Mouse (Mus musculus): ENCODE results near the gene Btbd9.

Btbd9 gene

GRCm38 (mm10) chr17:30454862-30455243, 121.4 kb downstream of the Btbd9 start:
- Histone ChIP-seq H3K4me1 (replicated peaks; ENCODE audit: low read depth, low read length) (peaks cover 45% of the 10 kb centered on the region), H3K27me3 (ENCODE audit: insufficient read depth, low read length) (no peaks in the 10 kb centered on the region), H3K9me3 (ENCODE audit: low read length) (no peaks in the 10 kb centered on the region), H3K36me3 (ENCODE audit: insufficient read depth, low read length) (0 out of 2 replicates have a peak, but pooled peaks cover 4% of the 10 kb centered on the region), H3K4me3 (replicated peaks; ENCODE audit: low read length) (no peak overlapping the region)
- TF ChIP-seq CTCF (conservative IDR thresholded peaks at IDR 0.05; ENCODE audit: low read length): peak; percentile 96
- TF ChIP-seq NANOG (IDR thresholded peaks at IDR 0.05; ENCODE audit: borderline replicate concordance, low read length): no peak

GRCm38 (mm10) chr17:30454155-30454861, 122.0 kb downstream of the Btbd9 start:
- Histone ChIP-seq H3K36me3 (ENCODE audit: insufficient read depth, low read length) (0 out of 2 replicates have a peak, but pooled peaks cover 4% of the 10 kb centered on the region), H3K9me3 (ENCODE audit: low read length) (no peaks in the 10 kb centered on the region), H3K4me3 (replicated peaks; ENCODE audit: low read length) (no peak overlapping the region), H3K27me3 (ENCODE audit: insufficient read depth, low read length) (no peaks in the 10 kb centered on the region), H3K4me1 (replicated peaks; ENCODE audit: low read depth, low read length) (peaks cover 50% of the 10 kb centered on the region)
- TF ChIP-seq NANOG (IDR thresholded peaks at IDR 0.05; ENCODE audit: borderline replicate concordance, low read length): no peak
- no peak for TF ChIP-seq POU5F1 (IDR thresholded peaks at IDR 0.05; ENCODE audit: borderline replicate concordance, low read length)
- no peak for TF ChIP-seq CTCF (conservative IDR thresholded peaks at IDR 0.05; ENCODE audit: low read length)

DNA sequence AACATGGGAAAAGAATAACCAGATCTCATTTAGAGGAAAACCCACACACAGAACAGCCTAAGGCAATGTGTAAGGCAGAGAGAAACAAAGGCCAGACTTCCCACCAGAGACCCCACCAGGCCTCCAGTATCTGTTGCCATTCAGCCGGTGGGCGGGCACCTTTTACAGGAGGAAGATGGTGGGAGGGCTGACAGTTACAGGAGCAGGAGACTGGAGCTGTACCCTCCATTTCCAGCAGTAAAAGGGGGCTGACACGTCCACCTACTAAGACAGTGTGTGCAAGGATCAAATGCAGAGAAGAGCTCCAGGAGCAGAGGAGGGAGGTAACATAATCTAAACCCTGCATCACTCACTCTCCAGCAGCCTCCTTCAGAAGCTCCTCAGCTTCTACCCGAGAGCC, 123.0 kb downstream of the Btbd9 start:
- Histone ChIP-seq H3K36me3 (ENCODE audit: insufficient read depth, low read length) (0 out of 2 replicates have a peak, but pooled peaks cover 4% of the 10 kb centered on the region), H3K4me1 (replicated peaks; ENCODE audit: low read depth, low read length) (peaks cover 50% of the 10 kb centered on the region), H3K4me3 (replicated peaks; ENCODE audit: low read length) (no peak overlapping the region), H3K9me3 (ENCODE audit: low read length) (no peaks in the 10 kb centered on the region), H3K27me3 (ENCODE audit: insufficient read depth, low read length) (no peaks in the 10 kb centered on the region)
- no peak for TF ChIP-seq POU5F1 (IDR thresholded peaks at IDR 0.05; ENCODE audit: borderline replicate concordance, low read length)
- no peak for TF ChIP-seq CTCF (conservative IDR thresholded peaks at IDR 0.05; ENCODE audit: low read length)
- TF ChIP-seq NANOG (IDR thresholded peaks at IDR 0.05; ENCODE audit: borderline replicate concordance, low read length): no peak

GRCm38 (mm10) chr17:30452363-30452762, 123.9 kb downstream of the Btbd9 start:
- H3K4me3 ChIP-seq (replicated peaks; ENCODE audit: low read length): no peak overlapping the region
- H3K36me3 ChIP-seq (ENCODE audit: insufficient read depth, low read length): 0 out of 2 replicates have a peak, but pooled peaks cover 4% of the 10 kb centered on the region
- TF ChIP-seq NANOG (IDR thresholded peaks at IDR 0.05; ENCODE audit: borderline replicate concordance, low read length): no peak
- peaks cover 50% of the 10 kb centered on the region for H3K4me1 ChIP-seq (replicated peaks; ENCODE audit: low read depth, low read length)
- H3K27me3 ChIP-seq (ENCODE audit: insufficient read depth, low read length): no peaks in the 10 kb centered on the region
- H3K9me3 ChIP-seq (ENCODE audit: low read length): no peaks in the 10 kb centered on the region

DNA sequence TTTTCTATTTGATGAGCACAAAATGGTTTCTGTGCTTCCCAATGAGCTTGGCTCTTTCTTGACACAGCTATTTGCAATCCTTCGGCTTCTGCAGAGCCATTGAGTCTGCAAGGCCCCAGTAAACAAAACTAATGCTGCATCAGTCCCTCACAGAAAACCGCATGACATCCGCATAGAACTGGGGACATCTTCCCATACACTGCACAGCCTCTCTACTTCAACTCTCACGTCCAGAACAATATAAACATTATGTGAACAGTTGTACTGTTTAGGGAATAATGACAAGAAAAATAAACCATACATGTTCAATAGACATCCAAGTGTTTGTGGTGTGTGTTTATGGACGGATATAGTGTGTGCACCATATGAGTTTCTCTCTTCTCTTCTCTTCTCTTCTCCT, 127.7 kb downstream of the Btbd9 start:
- Histone ChIP-seq H3K4me3 (replicated peaks; ENCODE audit: low read length) (no peak overlapping the region), H3K36me3 (ENCODE audit: insufficient read depth, low read length) (peaks cover 6% of the 10 kb centered on the region; the same call in 1 of the 2 replicates), H3K27me3 (ENCODE audit: insufficient read depth, low read length) (no peaks in the 10 kb centered on the region), H3K4me1 (replicated peaks; ENCODE audit: low read depth, low read length) (peaks cover 31% of the 10 kb centered on the region), H3K9me3 (ENCODE audit: low read length) (no peaks in the 10 kb centered on the region)
- no peak for TF ChIP-seq POU5F1 (IDR thresholded peaks at IDR 0.05; ENCODE audit: borderline replicate concordance, low read length)
- no peak for TF ChIP-seq NANOG (IDR thresholded peaks at IDR 0.05; ENCODE audit: borderline replicate concordance, low read length)
- no peak for TF ChIP-seq CTCF (conservative IDR thresholded peaks at IDR 0.05; ENCODE audit: low read length)

- Histone ChIP-seq H3K4me3 (replicated peaks; ENCODE audit: low read length) (no peak overlapping the region), H3K36me3 (ENCODE audit: insufficient read depth, low read length) (peaks cover 16% of the 10 kb centered on the region; the same call in 1 of the 2 replicates), H3K27me3 (ENCODE audit: insufficient read depth, low read length) (no peaks in the 10 kb centered on the region), H3K4me1 (replicated peaks; ENCODE audit: low read depth, low read length) (peaks cover 13% of the 10 kb centered on the region), H3K9me3 (ENCODE audit: low read length) (no peaks in the 10 kb centered on the region)
- no peak for TF ChIP-seq NANOG (IDR thresholded peaks at IDR 0.05; ENCODE audit: borderline replicate concordance, low read length)
- no peak for TF ChIP-seq CTCF (conservative IDR thresholded peaks at IDR 0.05; ENCODE audit: low read length)
- no peak for TF ChIP-seq POU5F1 (IDR thresholded peaks at IDR 0.05; ENCODE audit: borderline replicate concordance, low read length)
Observed at GRCm38 (mm10) chr17:30445805-30446441, 130.4 kb downstream of the Btbd9 start.

DNA sequence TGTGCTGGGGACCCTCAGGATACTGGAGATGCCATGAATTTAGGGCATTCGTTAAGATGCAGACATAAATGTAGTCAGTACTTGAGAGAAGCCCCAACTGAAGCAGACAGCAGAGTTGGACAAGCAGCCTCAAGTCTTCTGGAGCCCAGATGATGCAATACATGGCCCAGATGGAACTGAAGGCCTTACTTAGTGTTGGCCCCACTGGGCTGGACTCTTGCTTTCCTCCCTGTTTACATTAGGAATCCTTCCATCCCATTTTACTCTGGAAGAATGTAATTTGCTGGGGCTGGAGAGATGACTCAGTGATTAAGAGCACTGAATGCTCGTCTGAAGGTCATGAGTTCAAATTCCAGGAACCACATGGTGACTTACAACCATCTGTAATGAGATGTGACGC, 136.6 kb downstream of the Btbd9 start:
- H3K4me3 ChIP-seq (replicated peaks; ENCODE audit: low read length): no peak overlapping the region
- no peak for TF ChIP-seq POU5F1 (IDR thresholded peaks at IDR 0.05; ENCODE audit: borderline replicate concordance, low read length)
- TF ChIP-seq CTCF (conservative IDR thresholded peaks at IDR 0.05; ENCODE audit: low read length): no peak
- no peak for TF ChIP-seq NANOG (IDR thresholded peaks at IDR 0.05; ENCODE audit: borderline replicate concordance, low read length)
- peaks cover 18% of the 10 kb centered on the region for H3K9me3 ChIP-seq (ENCODE audit: low read length)

DNA sequence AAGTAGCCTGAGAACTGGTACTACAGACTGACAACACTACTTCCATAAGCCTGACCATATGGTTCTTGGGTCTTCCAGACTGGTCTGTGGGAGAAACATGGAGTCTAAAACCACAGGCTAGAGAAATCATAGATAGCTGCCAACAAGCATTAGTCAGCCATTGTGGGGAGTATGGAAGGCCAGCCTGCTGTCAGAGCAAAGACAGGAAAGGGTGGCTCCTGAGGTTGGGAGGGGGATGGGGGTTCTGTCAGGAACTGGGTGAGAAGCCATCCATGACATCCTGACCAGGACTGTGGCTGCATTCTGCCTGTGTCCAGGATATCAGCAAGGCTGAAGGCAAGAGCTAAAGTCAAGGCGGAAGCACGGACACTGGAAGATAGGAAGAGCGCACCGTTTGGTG, 137.5 kb downstream of the Btbd9 start:
- Histone ChIP-seq H3K9me3 (ENCODE audit: low read length) (peaks cover 18% of the 10 kb centered on the region), H3K36me3 (ENCODE audit: insufficient read depth, low read length) (peaks cover 32% of the 10 kb centered on the region), H3K27me3 (ENCODE audit: insufficient read depth, low read length) (no peaks in the 10 kb centered on the region), H3K4me3 (replicated peaks; ENCODE audit: low read length) (no peak overlapping the region), H3K4me1 (replicated peaks; ENCODE audit: low read depth, low read length) (no peaks in the 10 kb centered on the region)
- no peak for TF ChIP-seq CTCF (conservative IDR thresholded peaks at IDR 0.05; ENCODE audit: low read length)
- TF ChIP-seq POU5F1 (IDR thresholded peaks at IDR 0.05; ENCODE audit: borderline replicate concordance, low read length): no peak
- no peak for TF ChIP-seq NANOG (IDR thresholded peaks at IDR 0.05; ENCODE audit: borderline replicate concordance, low read length)

More for the DNA sequence above, 136.6 kb downstream of the Btbd9 start:
- no peaks in the 10 kb centered on the region for H3K27me3 ChIP-seq (ENCODE audit: insufficient read depth, low read length)
- peaks cover 38% of the 10 kb centered on the region for H3K36me3 ChIP-seq (ENCODE audit: insufficient read depth, low read length)
- H3K4me1 ChIP-seq (replicated peaks; ENCODE audit: low read depth, low read length): no peaks in the 10 kb centered on the region
